Mouse (Mus musculus): ENCODE data around the gene Kdm4b. TPM values are rescaled to one million over a fixed set of nuclear protein-coding genes. Genes with fewer than 3 reads are reported as not detected.
A peak's percentile ranks its signal among the peaks of the same experiment; 100 is the strongest.

Gene Kdm4b
- polyA plus RNA-seq, 1 experiment from 2014 or later, result 33.7 TPM

- 95% methylated on average over 4 of the region's 4 CpGs for WGBS
- Histone ChIP-seq H3K36me3 (ENCODE audit: control insufficient read depth, insufficient read depth, low read length) (peaks cover 23% of the 10 kb centered on the region; the same call in 1 of the 2 replicates), H3K9ac (ENCODE audit: low read depth, low read length) (no peak overlapping the region), H3K4me2 (replicated peaks; ENCODE audit: low read depth, low read length) (no peak overlapping the region), H3K27ac (ENCODE audit: low read depth, low read length) (no peak overlapping the region), H3K27me3 (ENCODE audit: control insufficient read depth, insufficient read depth, low read length) (no peaks in the 10 kb centered on the region), H3K4me1 (replicated peaks; ENCODE audit: control insufficient read depth, insufficient read depth, low read length) (no peaks in the 10 kb centered on the region), H3K9me3 (ENCODE audit: control insufficient read depth, low read length) (no peaks in the 10 kb centered on the region), H3K4me3 (ENCODE audit: low read depth, low read length) (no peak overlapping the region)
- no peak for DNase-seq (ENCODE audit: low spot score)
- no peak for ATAC-seq (ENCODE audit: low FRiP score)
Observed at GRCm38 (mm10) chr17:56401051-56401521, 75.2 kb downstream of the Kdm4b start.

DNA sequence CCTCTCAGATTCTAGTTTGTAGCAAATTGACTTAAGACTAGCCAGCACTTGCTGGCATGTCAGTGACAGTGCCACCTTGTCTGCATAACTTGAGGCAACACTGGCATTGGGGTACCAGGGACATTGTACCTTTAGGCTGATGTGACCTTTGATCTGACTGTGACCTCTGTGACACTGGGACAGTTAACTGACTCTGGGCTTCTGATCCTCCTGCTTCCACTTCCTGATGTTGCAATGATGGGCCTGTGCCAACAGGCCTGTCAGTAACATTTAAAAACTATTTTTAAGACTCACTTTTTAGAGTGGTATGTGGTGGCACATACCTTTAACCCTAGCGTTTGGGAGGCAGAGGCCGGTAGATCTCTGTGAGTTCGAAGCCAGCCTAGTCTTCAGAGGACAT is 79.5 kb downstream of the Kdm4b start:
- no peak overlapping the region for H3K27ac ChIP-seq (ENCODE audit: low read depth, low read length)
- no peaks in the 10 kb centered on the region for H3K9me3 ChIP-seq (ENCODE audit: control insufficient read depth, low read length)
- DNase-seq (ENCODE audit: low spot score), result no peak
- ATAC-seq (ENCODE audit: low FRiP score), result no peak
- no peak overlapping the region for H3K9ac ChIP-seq (ENCODE audit: low read depth, low read length)
- 93% methylated on average over 3 of the region's 3 CpGs for WGBS
- peaks cover 14% of the 10 kb centered on the region; the same call in 1 of the 2 replicates for H3K36me3 ChIP-seq (ENCODE audit: control insufficient read depth, insufficient read depth, low read length)
- H3K4me2 ChIP-seq (replicated peaks; ENCODE audit: low read depth, low read length), result no peak overlapping the region
- no peak overlapping the region for H3K4me3 ChIP-seq (ENCODE audit: low read depth, low read length)
- H3K4me1 ChIP-seq (replicated peaks; ENCODE audit: control insufficient read depth, insufficient read depth, low read length), result no peaks in the 10 kb centered on the region; the same call in 1 of the 2 replicates
- H3K27me3 ChIP-seq (ENCODE audit: control insufficient read depth, insufficient read depth, low read length), result no peaks in the 10 kb centered on the region

DNA sequence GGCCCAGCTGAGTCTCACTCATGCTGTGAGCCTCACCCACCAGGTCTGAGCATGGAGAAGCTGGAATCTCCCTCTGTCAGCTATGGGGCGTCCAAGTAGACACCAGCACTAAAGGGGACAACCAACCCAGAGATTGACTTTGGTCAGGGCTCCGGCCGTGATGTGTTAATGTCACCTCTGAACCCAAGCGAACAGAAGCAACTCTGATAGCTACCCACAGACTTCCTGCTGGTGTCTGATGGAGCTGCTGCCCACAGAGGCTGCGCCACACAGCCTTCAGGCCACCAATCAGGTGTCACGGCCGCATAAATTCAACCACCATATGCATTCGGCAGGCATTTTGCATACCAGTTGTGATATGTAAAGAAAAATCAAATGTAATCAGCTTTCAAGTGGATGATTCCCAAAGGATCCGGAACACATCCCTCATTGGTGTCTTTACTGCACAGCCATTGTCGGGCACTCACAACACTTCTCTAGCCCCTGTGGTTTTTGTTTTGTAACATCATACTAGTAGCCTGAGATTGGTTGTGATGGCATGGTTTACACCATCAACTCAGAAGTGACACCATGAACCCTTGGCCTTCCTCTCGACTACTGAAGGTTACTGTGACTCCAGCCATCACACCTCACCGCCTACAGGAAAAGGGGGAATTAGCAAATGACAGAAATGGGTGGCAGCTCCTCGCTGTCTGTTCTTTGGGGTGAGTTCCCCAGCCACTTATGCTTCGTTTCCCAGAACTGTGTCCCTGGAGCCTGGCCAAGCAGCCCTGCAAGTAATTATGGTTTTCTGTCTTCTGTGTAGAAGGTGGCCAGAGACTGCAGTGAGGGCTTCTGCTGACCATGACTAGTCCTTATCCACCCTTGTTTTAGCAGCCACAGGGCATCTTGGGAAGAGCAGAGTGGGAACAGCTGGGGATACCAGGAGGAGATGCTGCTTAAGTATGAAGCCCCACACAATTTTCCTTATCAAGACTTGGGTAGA is 80.3 kb downstream of the Kdm4b start:
- Histone ChIP-seq H3K4me2 (replicated peaks; ENCODE audit: low read depth, low read length) (no peak overlapping the region), H3K36me3 (ENCODE audit: control insufficient read depth, insufficient read depth, low read length) (peaks cover 11% of the 10 kb centered on the region), H3K27me3 (ENCODE audit: control insufficient read depth, insufficient read depth, low read length) (no peaks in the 10 kb centered on the region), H3K4me1 (replicated peaks; ENCODE audit: control insufficient read depth, insufficient read depth, low read length) (no peaks in the 10 kb centered on the region; the same call in 1 of the 2 replicates), H3K9ac (ENCODE audit: low read depth, low read length) (no peak overlapping the region), H3K9me3 (ENCODE audit: control insufficient read depth, low read length) (no peaks in the 10 kb centered on the region), H3K27ac (ENCODE audit: low read depth, low read length) (peak overlapping the region; percentile 42; the same call in 1 of the 2 replicates), H3K4me3 (ENCODE audit: low read depth, low read length) (no peak overlapping the region)
- 87% methylated on average over 14 of the region's 14 CpGs for WGBS
- DNase-seq (ENCODE audit: low spot score) (no peak), ATAC-seq (ENCODE audit: low FRiP score) (no peak; the same call in 1 of the 2 replicates)

DNA sequence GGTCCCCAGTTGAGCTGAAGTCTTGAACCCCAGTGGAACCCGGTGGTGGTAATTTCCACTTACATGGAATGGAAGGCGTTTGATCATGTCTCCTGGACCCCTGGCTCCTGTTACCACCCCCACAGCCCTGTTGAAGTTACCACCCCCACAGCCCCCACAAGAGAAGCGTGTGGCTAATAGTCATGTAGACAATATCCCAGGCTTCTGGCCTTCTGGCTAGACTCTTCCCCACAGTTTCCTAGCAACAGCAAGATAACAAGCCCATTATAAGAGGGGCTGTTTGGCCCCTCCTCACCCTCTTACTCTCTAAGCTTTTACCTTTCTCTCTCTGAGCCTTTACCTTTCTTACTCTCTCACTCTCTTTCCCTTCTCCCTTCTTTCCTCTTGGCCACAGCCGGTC is 81.0 kb downstream of the Kdm4b start:
- Histone ChIP-seq H3K36me3 (ENCODE audit: control insufficient read depth, insufficient read depth, low read length) (peaks cover 14% of the 10 kb centered on the region), H3K9ac (ENCODE audit: low read depth, low read length) (no peak overlapping the region), H3K4me2 (replicated peaks; ENCODE audit: low read depth, low read length) (no peak overlapping the region), H3K9me3 (ENCODE audit: control insufficient read depth, low read length) (no peaks in the 10 kb centered on the region), H3K27ac (ENCODE audit: low read depth, low read length) (peak overlapping the region; percentile 65; the same call in 1 of the 2 replicates), H3K27me3 (ENCODE audit: control insufficient read depth, insufficient read depth, low read length) (no peaks in the 10 kb centered on the region), H3K4me3 (ENCODE audit: low read depth, low read length) (no peak overlapping the region), H3K4me1 (replicated peaks; ENCODE audit: control insufficient read depth, insufficient read depth, low read length) (no peaks in the 10 kb centered on the region; the same call in 1 of the 2 replicates)
- no peak for DNase-seq (ENCODE audit: low spot score)
- 68% methylated on average over 4 of the region's 4 CpGs for WGBS
- peak; percentile 16; the same call in 1 of the 2 replicates for ATAC-seq (ENCODE audit: low FRiP score)

GRCm38 (mm10) chr17:56407379-56407778 is 81.5 kb downstream of the Kdm4b start:
- 54% methylated on average over 8 of the region's 8 CpGs for WGBS
- ATAC-seq (ENCODE audit: low FRiP score), result 0 out of 2 replicates have a peak, but pooled peaks have one; percentile 1
- Histone ChIP-seq H3K4me1 (replicated peaks; ENCODE audit: control insufficient read depth, insufficient read depth, low read length) (no peaks in the 10 kb centered on the region; the same call in 1 of the 2 replicates), H3K4me3 (ENCODE audit: low read depth, low read length) (no peak overlapping the region), H3K4me2 (replicated peaks; ENCODE audit: low read depth, low read length) (no peak overlapping the region), H3K36me3 (ENCODE audit: control insufficient read depth, insufficient read depth, low read length) (peaks cover 15% of the 10 kb centered on the region), H3K9ac (ENCODE audit: low read depth, low read length) (no peak overlapping the region), H3K27ac (ENCODE audit: low read depth, low read length) (peak overlapping the region; percentile 65), H3K27me3 (ENCODE audit: control insufficient read depth, insufficient read depth, low read length) (no peaks in the 10 kb centered on the region), H3K9me3 (ENCODE audit: control insufficient read depth, low read length) (no peaks in the 10 kb centered on the region)
- DNase-seq (ENCODE audit: low spot score), result no peak

DNA sequence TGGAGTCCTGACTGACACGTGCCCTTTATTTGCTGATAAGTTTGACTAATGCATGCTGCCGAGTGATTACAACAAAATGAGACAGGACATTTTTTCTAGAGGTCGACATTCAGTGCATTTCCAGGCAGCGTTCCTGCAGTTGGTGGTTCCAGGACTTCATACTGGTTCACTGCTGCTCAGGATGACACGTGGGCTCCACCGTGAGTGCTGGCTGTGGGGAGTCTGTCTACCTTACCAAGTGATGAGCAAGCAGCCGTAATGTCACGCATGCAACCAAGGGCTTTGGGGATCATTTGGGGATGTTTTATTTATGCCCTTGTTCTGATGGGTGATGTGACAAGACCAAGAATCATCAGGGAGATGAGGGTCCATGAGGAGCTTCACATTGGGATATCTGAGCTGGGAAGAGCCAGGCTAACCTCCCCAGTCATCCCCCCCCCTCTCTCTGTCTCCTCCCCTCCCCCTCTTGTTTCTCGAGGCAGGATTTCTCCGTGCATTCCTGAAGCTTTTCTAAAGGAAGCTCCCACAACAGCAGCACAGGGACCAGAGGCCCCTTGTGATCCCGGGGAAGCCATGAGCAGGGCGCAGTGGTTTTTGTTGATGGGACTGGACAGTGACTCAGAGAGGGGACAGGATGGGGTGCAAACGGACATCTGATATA is 83.2 kb downstream of the Kdm4b start:
- no peaks in the 10 kb centered on the region for H3K9me3 ChIP-seq (ENCODE audit: control insufficient read depth, low read length)
- ATAC-seq (ENCODE audit: low FRiP score) (no peak), DNase-seq (ENCODE audit: low spot score) (no peak)
- H3K4me3 ChIP-seq (ENCODE audit: low read depth, low read length), result no peak overlapping the region
- no peaks in the 10 kb centered on the region for H3K27me3 ChIP-seq (ENCODE audit: control insufficient read depth, insufficient read depth, low read length)
- H3K36me3 ChIP-seq (ENCODE audit: control insufficient read depth, insufficient read depth, low read length), result peaks cover 23% of the 10 kb centered on the region
- H3K4me2 ChIP-seq (replicated peaks; ENCODE audit: low read depth, low read length), result no peak overlapping the region
- WGBS, result 52% methylated on average over 13 of the region's 13 CpGs
- H3K27ac ChIP-seq (ENCODE audit: low read depth, low read length), result no peak overlapping the region
- H3K4me1 ChIP-seq (replicated peaks; ENCODE audit: control insufficient read depth, insufficient read depth, low read length), result no peaks in the 10 kb centered on the region; the same call in 1 of the 2 replicates
- H3K9ac ChIP-seq (ENCODE audit: low read depth, low read length), result no peak overlapping the region

- no peak overlapping the region for H3K27ac ChIP-seq (ENCODE audit: low read depth, low read length)
- H3K36me3 ChIP-seq (ENCODE audit: control insufficient read depth, insufficient read depth, low read length), result peaks cover 23% of the 10 kb centered on the region
- 52% methylated on average over 8 of the region's 8 CpGs for WGBS
- no peak overlapping the region for H3K4me2 ChIP-seq (replicated peaks; ENCODE audit: low read depth, low read length)
- H3K9ac ChIP-seq (ENCODE audit: low read depth, low read length), result no peak overlapping the region
- no peak for DNase-seq (ENCODE audit: low spot score)
- no peak for ATAC-seq (ENCODE audit: low FRiP score)
- H3K4me1 ChIP-seq (replicated peaks; ENCODE audit: control insufficient read depth, insufficient read depth, low read length), result no peaks in the 10 kb centered on the region; the same call in 1 of the 2 replicates
- H3K27me3 ChIP-seq (ENCODE audit: control insufficient read depth, insufficient read depth, low read length), result no peaks in the 10 kb centered on the region
- no peaks in the 10 kb centered on the region for H3K9me3 ChIP-seq (ENCODE audit: control insufficient read depth, low read length)
- no peak overlapping the region for H3K4me3 ChIP-seq (ENCODE audit: low read depth, low read length)
Observed at GRCm38 (mm10) chr17:56409759-56410158, 83.9 kb downstream of the Kdm4b start.

DNA sequence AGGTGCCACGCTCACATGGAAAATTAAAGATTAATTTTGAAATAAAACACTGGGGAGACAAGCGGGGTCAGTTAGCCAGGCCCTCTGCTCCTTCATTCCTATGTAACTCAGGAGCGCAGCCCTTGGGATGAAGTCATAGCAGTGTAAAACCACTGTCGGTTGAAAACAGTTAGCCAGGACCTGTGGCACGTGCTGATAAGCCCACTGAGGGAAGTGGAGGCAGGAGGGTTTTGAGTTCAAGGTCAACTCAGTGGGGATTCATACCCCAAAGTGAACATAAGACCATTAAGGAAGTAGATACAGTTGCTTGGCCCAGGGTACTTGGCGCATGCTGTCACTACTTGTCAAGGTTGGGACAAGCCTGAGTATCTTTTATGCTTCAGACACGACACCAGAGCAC is 85.6 kb downstream of the Kdm4b start:
- H3K36me3 ChIP-seq (ENCODE audit: control insufficient read depth, insufficient read depth, low read length), result peaks cover 23% of the 10 kb centered on the region

More for the DNA sequence above, 85.6 kb downstream of the Kdm4b start:
- H3K4me1 ChIP-seq (replicated peaks; ENCODE audit: control insufficient read depth, insufficient read depth, low read length), result no peaks in the 10 kb centered on the region; the same call in 1 of the 2 replicates
- no peak overlapping the region for H3K27ac ChIP-seq (ENCODE audit: low read depth, low read length)
- H3K4me3 ChIP-seq (ENCODE audit: low read depth, low read length), result no peak overlapping the region
- no peaks in the 10 kb centered on the region for H3K9me3 ChIP-seq (ENCODE audit: control insufficient read depth, low read length)
- no peak overlapping the region for H3K9ac ChIP-seq (ENCODE audit: low read depth, low read length)
- DNase-seq (ENCODE audit: low spot score) (no peak), ATAC-seq (ENCODE audit: low FRiP score) (no peak)
- no peaks in the 10 kb centered on the region for H3K27me3 ChIP-seq (ENCODE audit: control insufficient read depth, insufficient read depth, low read length)
- 94% methylated on average over 7 of the region's 7 CpGs for WGBS
- no peak overlapping the region for H3K4me2 ChIP-seq (replicated peaks; ENCODE audit: low read depth, low read length)
